Mouse (Mus musculus) liver, postnatal 0 days (tissue): Measurements from ENCODE around the gene Fkbp8. TPM values are rescaled to one million over a fixed set of nuclear protein-coding genes. Genes with fewer than 3 reads are reported as not detected.

Experiments used
- ATAC-seq: fragments of 200-750 bp; cut with Nextera tagmentation; 2 replicates; pipeline ENCODE4 v1.8.0; 2017; ENCODE audit warnings: mild to moderate bottlenecking, moderate library complexity
- DNase-seq: peaks from one replicate; pipeline ENCODE4 v3.0.0-alpha.2; 2016
- H3K27ac ChIP-seq: fragments of 300-500 bp; sonication (generic); 2 replicates; pipeline ENCODE4 v1.5.1; 2014; ENCODE audit warnings: antibody characterized with exemption, moderate library complexity, mild to moderate bottlenecking, low read depth
- H3K27me3 ChIP-seq: fragments of 300-500 bp; sonication (generic); 2 replicates; pipeline ENCODE4 v1.6.1; 2014; ENCODE audit warnings: low read length, control low read depth, mixed read lengths; ENCODE audit not compliant: insufficient read depth
- H3K36me3 ChIP-seq: fragments of 300-500 bp; sonication (generic); replicated peaks from 2 replicates; pipeline ENCODE4 v1.6.1; 2014; ENCODE audit warnings: mild to moderate bottlenecking, control low read depth, low read length, moderate library complexity, mixed read lengths; ENCODE audit not compliant: insufficient read depth
- H3K4me1 ChIP-seq: fragments of 300-500 bp; sonication (generic); 2 replicates; pipeline ENCODE4 v1.6.1; 2014; ENCODE audit warnings: antibody characterized with exemption, mild to moderate bottlenecking, control low read depth; ENCODE audit not compliant: insufficient read depth
- H3K4me2 ChIP-seq: fragments of 300-500 bp; sonication (generic); 2 replicates; pipeline ENCODE4 v1.6.1; 2014; ENCODE audit warnings: low read depth, mild to moderate bottlenecking, low read length, moderate library complexity, mixed read lengths
- H3K4me3 ChIP-seq: fragments of 300-500 bp; sonication (generic); 2 replicates; pipeline ENCODE4 v1.5.1; 2014; ENCODE audit warnings: low read depth, low read length
- H3K9ac ChIP-seq: fragments of 300-500 bp; sonication (generic); replicated peaks from 2 replicates; pipeline ENCODE4 v1.6.1; 2014; ENCODE audit warnings: mild to moderate bottlenecking, moderate library complexity
- H3K9me3 ChIP-seq: fragments of 300-500 bp; sonication (generic); 2 replicates; pipeline ENCODE4 v1.6.1; 2016; ENCODE audit warnings: mild to moderate bottlenecking, control low read depth, low read length, mixed read lengths
- CTCF ChIP-seq: sonication (generic); IDR thresholded peaks from 2 replicates; pipeline ENCODE4 v1.5.1; 2016; ENCODE audit warnings: antibody characterized with exemption, low read depth
- EP300 ChIP-seq: IDR thresholded peaks from 2 replicates; pipeline ENCODE4 v1.6.1; 2016; ENCODE audit warnings: antibody characterized with exemption, low read depth, mild to moderate bottlenecking
- WGBS: fragments of 180-500 bp; shearing (Covaris S2); extraction: QIAGEN DNeasy Blood & Tissue Kit; methylation state at CpG from one replicate; pipeline ENCODE4 v1.1.7; 2014; ENCODE audit not compliant: insufficient replicate concordance; 5-methylcytosine and 5-hydroxymethylcytosine counted together
- polyA plus RNA-seq: library from polyadenylated mRNA; unstranded; fragments of >200 nt; fragmentation: Nextera tagmentation; extraction: Ambion mirVana; gene quantifications from 2 replicates; pipeline ENCODE4 v1.2.1, GENCODE M21; 2015

The Fkbp8 gene
- polyA plus RNA-seq, 1 experiment from 2014 or later = 141 TPM

DNA sequence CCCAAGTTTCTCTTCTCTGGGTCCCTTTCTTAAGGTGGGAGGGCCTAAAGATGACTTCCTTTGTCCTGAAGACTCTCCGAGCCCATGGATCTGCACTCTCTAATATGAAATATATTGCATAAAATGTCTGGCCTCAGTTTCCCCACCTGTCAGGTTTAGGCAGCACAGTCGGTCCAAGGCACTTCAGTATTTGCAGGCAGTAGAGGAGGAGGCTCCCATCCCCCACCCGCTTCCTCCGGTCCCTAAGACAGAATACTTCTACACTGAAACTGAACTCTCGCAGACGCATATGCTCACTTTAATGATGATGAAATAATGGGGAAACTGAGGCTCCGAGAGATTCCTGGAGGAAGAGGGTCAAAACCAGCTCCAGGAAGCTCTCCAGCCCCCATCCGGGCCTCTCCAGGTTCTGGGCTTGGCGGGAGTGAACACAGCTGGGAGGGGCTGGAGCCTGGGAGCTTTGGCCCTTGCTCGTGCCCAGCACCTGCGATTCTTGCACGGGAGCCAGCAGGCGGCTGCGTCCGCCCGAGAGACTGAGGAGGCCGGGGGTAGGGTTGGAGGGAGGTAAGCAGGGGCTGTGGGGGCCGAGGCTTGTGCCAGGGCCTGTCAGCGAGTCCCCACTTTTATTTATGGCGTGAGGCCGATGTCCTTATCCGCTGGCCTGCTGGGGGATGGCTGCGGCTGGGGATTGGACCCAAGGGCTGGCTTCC is 25.5 kb upstream of the Fkbp8 start:
- ATAC-seq (no peak), DNase-seq (no peak)
- no peak overlapping the region for H3K27ac ChIP-seq
- peaks cover 47% of the 10 kb centered on the region for H3K27me3 ChIP-seq
- TF ChIP-seq EP300 (no peak), CTCF (no peak)
- peaks cover 32% of the 10 kb centered on the region for H3K4me1 ChIP-seq
- H3K9me3 ChIP-seq = no peaks in the 10 kb centered on the region
- no peaks in the 10 kb centered on the region for H3K36me3 ChIP-seq
- 20% methylated on average over 23 of the region's 23 CpGs for WGBS
- 0 out of 2 replicates have a peak overlapping the region, but pooled peaks have one; percentile 11 for H3K4me2 ChIP-seq
- no peak overlapping the region for H3K9ac ChIP-seq
- H3K4me3 ChIP-seq = peak overlapping the region; percentile 1; the same call in 1 of the 2 replicates

DNA sequence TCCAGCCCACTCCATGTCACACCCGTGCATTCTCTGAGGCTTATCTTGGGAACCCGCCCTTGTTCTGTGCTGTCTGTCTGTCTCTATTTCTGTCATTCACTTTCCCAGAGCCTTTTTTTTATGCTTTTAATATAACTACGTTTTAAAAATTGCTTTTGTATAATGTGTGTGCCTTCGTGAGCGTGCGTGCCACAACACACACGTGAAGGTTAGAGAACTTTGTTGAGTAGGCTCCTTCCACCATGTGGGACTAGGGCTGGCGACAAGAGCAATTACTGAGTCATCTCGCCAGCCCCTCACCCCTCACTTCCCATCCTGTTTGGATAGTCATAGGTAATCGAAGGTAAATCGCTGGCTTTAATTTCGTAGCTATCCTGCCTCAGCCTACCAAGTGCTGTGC is 25.0 kb upstream of the Fkbp8 start:
- TF ChIP-seq EP300 = no peak
- TF ChIP-seq CTCF = no peak
- H3K27me3 ChIP-seq = peaks cover 42% of the 10 kb centered on the region
- H3K27ac ChIP-seq = no peak overlapping the region
- H3K4me1 ChIP-seq = peaks cover 32% of the 10 kb centered on the region
- ATAC-seq (no peak), DNase-seq (no peak)
- 0 out of 2 replicates have a peak overlapping the region, but pooled peaks have one; percentile 1 for H3K4me3 ChIP-seq
- H3K9ac ChIP-seq = no peak overlapping the region
- 36% methylated on average over 12 of the region's 12 CpGs for WGBS
- no peak overlapping the region for H3K4me2 ChIP-seq
- H3K36me3 ChIP-seq = peaks cover 2% of the 10 kb centered on the region; the same call in 1 of the 2 replicates
- no peaks in the 10 kb centered on the region for H3K9me3 ChIP-seq

DNA sequence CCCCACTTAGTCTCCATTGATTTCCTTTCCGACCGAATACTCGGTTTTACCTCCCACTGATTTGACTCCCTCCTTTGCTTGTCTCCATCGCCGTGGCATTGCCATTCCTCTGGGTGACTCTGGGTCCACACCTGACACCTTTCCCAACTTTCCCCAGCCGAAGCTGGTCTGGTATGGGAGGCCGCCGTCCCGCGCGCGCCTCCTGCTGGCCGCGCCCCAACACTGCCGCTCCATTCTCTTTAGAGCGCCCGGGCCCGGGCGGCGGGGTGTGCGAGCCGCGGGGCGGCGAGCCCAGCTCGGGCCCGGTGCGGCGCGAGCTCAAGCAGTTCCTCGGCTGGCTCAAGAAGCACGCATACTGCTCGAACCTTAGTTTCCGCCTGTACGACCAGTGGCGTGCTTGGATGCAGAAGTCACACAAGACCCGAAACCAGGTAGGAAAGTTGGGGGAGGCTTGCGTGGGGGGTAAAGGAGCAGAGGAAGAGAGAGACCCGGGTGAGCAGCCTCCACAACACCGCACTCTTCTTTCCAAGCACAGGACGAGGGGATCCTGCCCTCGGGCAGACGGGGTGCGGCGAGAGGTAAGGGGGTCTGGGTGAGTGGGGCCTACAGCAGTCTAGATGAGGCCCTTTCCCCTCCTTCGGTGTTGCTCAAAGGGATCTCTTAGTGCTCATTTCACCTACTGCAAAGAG is 24.3 kb upstream of the Fkbp8 start:
- DNase-seq (peak; percentile 85), ATAC-seq (peak; percentile 37)
- Histone ChIP-seq H3K4me3 (no peak overlapping the region), H3K27me3 (peaks cover 37% of the 10 kb centered on the region), H3K4me2 (no peak overlapping the region), H3K27ac (no peak overlapping the region), H3K9me3 (no peaks in the 10 kb centered on the region), H3K36me3 (peaks cover 8% of the 10 kb centered on the region), H3K9ac (no peak overlapping the region), H3K4me1 (peaks cover 32% of the 10 kb centered on the region)
- TF ChIP-seq EP300 (no peak), CTCF (peak; percentile 89)
- 19% methylated on average over 42 of the region's 46 CpGs for WGBS

DNA sequence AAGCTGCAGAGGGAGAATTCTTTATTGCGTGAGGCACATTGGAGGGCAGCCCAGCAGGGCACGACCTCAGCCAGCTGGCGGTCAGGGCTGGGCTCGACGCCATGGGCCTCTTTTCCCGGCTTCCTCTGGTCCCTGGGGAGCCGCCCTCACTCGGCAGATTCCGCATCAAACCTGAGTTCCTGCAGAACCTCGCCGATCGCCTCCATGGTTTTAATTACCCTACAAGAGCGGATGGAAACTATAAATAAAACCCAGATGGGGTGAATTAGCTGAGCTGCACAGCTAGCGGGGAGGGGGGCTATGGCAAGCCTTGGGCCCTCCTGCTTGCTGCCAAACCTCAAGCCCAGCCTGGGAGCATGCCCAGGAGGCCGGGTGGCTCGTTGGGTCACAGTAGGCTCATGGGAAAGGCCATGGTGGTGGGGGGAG is 23.2 kb upstream of the Fkbp8 start:
- Histone ChIP-seq H3K27me3 (peaks cover 28% of the 10 kb centered on the region), H3K4me1 (peaks cover 39% of the 10 kb centered on the region), H3K4me2 (no peak overlapping the region), H3K4me3 (no peak overlapping the region), H3K9me3 (no peaks in the 10 kb centered on the region), H3K9ac (no peak overlapping the region), H3K36me3 (peaks cover 15% of the 10 kb centered on the region), H3K27ac (no peak overlapping the region)
- DNase-seq = no peak
- WGBS = 84% methylated on average over 16 of the region's 16 CpGs
- no peak for TF ChIP-seq EP300
- TF ChIP-seq CTCF = no peak
- no peak for ATAC-seq

DNA sequence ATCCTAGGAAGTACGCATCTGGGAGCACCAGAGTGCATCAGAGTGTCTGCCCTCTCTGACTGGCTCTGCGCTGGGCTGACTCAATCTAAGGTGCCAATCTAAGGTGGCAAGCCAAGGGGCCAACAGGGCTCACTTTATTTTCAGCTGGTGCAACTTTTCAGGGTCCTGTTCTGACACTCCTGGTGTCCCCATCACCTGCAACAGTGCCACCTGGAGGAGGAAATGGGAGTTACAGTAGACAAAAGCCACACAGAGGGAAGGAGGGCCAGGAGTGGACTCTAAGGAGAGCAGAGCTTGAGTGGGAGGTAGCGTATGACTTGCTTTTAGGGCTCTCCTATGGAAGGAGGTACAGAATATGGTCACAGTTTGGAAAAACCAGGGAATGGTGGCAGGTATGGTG is 22.7 kb upstream of the Fkbp8 start:
- DNase-seq = peak; percentile 85
- no peak overlapping the region for H3K4me2 ChIP-seq
- TF ChIP-seq EP300 (no peak), CTCF (peak; percentile 95)
- H3K27me3 ChIP-seq = peaks cover 28% of the 10 kb centered on the region
- no peak overlapping the region for H3K4me3 ChIP-seq
- H3K27ac ChIP-seq = no peak overlapping the region
- H3K4me1 ChIP-seq = peaks cover 35% of the 10 kb centered on the region
- peaks cover 15% of the 10 kb centered on the region for H3K36me3 ChIP-seq
- H3K9me3 ChIP-seq = no peaks in the 10 kb centered on the region
- no peak for ATAC-seq
- no peak overlapping the region for H3K9ac ChIP-seq
- WGBS = 75% methylated on average over 3 of the region's 3 CpGs

DNA sequence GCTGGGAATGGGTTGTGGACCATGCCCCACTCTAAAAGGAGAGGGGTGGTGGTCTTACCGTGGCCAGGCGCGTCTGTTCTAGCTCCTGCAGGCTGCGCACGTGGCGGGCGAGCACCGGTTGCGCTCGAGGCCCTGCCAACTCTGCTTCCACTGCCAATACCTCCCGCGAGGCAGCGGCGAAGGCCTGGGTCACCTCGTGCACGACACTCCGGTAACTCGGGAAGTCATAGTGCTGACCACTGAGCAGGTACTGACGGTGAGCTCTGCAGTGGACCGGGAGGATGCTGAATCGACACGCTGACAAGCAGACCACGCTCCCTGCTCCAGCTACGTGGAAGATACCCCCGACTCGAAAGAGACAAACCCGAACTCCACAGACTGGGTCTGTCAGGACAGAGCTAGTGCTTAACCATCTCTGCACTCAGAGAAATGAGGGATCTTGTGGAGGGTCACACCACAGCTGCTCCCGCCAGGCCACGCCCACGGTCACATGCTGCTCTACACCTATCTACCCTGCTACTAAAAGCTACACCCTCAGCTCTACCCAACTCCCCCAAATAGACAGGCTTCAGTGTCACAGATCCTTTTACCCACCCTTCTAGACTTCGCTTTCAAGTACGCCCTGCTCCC is 21.7 kb upstream of the Fkbp8 start:
- Histone ChIP-seq H3K27ac (peak overlapping the region; percentile 89), H3K9ac (peak overlapping the region; percentile 75), H3K27me3 (peaks cover 21% of the 10 kb centered on the region), H3K4me3 (peak overlapping the region; percentile 73), H3K9me3 (no peaks in the 10 kb centered on the region), H3K4me1 (peaks cover 28% of the 10 kb centered on the region), H3K4me2 (peak overlapping the region; percentile 81), H3K36me3 (peaks cover 15% of the 10 kb centered on the region)
- DNase-seq = no peak
- WGBS = 39% methylated on average over 32 of the region's 32 CpGs
- TF ChIP-seq CTCF (no peak), EP300 (no peak)
- ATAC-seq = peak; percentile 2
